25 mouse cellular contexts compared by ENCODE assay signal in genomic region chr11:101966965-101967614, GRCm38 (mm10). TPM values are rescaled to one million over a fixed set of nuclear protein-coding genes. Genes with fewer than 3 reads are reported as not detected.
A peak's percentile ranks its signal among the peaks of the same experiment; 100 is the strongest.
DNase-seq lines count a peak whose midpoint lies in the region; ATAC-seq and TF ChIP-seq lines count a peak whose summit lies in the region.
"Had no signal": no experiment of that assay in that cellular context is flagged by ENCODE, and none has a peak within 500 bp of the region (broad histone marks: within the 10 kb centered on the region; RNA-seq: fewer than 3 reads in every experiment).

Gene Sost (minus strand): TSS chr11:101967015.

- peak within 1 kb of the TSS; percentile 93 for H3K4me2 ChIP-seq in heart, embryonic 12.5 days
- no peak within 1 kb of the TSS for H3K4me2 ChIP-seq in hindbrain, embryonic 15.5 days
- no peak within 1 kb of the TSS for H3K4me2 ChIP-seq in hindbrain, embryonic 16.5 days (ENCODE audit: low read length)
- H3K4me2 ChIP-seq: midbrain, embryonic 15.5 days; neural tube, embryonic 15.5 days had no signal

- no peak for TF ChIP-seq CTCF in lung, adult 2 months (IDR thresholded peaks at IDR 0.05; ENCODE audit: insufficient read depth, low read length)

- TF ChIP-seq POLR2A in lung, adult 2 months (IDR thresholded peaks at IDR 0.05; ENCODE audit: borderline replicate concordance, extremely low read depth, low read depth, low read length): no peak

- H3K36me3 ChIP-seq in heart, embryonic 12.5 days: peaks cover 4% of the 10 kb centered on the region; the same call in 1 of the 2 replicates
- no peaks in the 10 kb centered on the region for H3K36me3 ChIP-seq in hindbrain, embryonic 15.5 days
- no peaks in the 10 kb centered on the region for H3K36me3 ChIP-seq in hindbrain, embryonic 16.5 days (ENCODE audit: control insufficient read depth, insufficient read depth, low read length)
- H3K36me3 ChIP-seq: midbrain, embryonic 15.5 days; neural tube, embryonic 15.5 days had no signal

- peak within 1 kb of the TSS; percentile 7; the same call in 1 of the 2 replicates for H3K27ac ChIP-seq in heart, embryonic 12.5 days (ENCODE audit: poor library complexity, severe bottlenecking)
- H3K27ac ChIP-seq in hindbrain, embryonic 15.5 days (replicated peaks): no peak within 1 kb of the TSS
- H3K27ac ChIP-seq in hindbrain, embryonic 16.5 days (ENCODE audit: low read depth, low read length): no peak within 1 kb of the TSS
- H3K27ac ChIP-seq: gastrocnemius, adult 2 months; hindbrain, postnatal 0 days; liver, embryonic 14.5 days; midbrain, embryonic 15.5 days; neural tube, embryonic 15.5 days had no signal

- no peak for DNase-seq in heart, postnatal 14 days
- DNase-seq in ES-CJ7 (ENCODE audit: low read depth, low spot score) (peak; percentile 41), ZHBTc4 (ENCODE audit: low read depth, low spot score) (peak; percentile 45)
- no peak for DNase-seq in lung, adult 2 months
- no peak for DNase-seq in gastrocnemius, adult 18-20 months (ENCODE audit: low spot score)
- DNase-seq: adrenal gland, postnatal 10 days; B cell, adult 2 months; cerebellum, adult 9-11 months; forebrain, postnatal 0 days; gastrocnemius, adult 2 months; thymus, postnatal 25 days had no signal

- WGBS in heart, embryonic 12.5 days: 20% methylated on average over 10 of the region's 10 CpGs
- 17% methylated on average over 10 of the region's 10 CpGs for WGBS in hindbrain, embryonic 15.5 days
- WGBS in hindbrain, embryonic 16.5 days: 27% methylated on average over 10 of the region's 10 CpGs
- 47% methylated on average over 10 of the region's 10 CpGs for WGBS in lung, adult 2 months

- H3K4me3 ChIP-seq in heart, embryonic 12.5 days: peak within 1 kb of the TSS; percentile 16; the same call in 1 of the 2 replicates
- no peak within 1 kb of the TSS for H3K4me3 ChIP-seq in hindbrain, embryonic 15.5 days
- no peak within 1 kb of the TSS for H3K4me3 ChIP-seq in hindbrain, embryonic 16.5 days (ENCODE audit: low read length)
- no peak within 1 kb of the TSS for H3K4me3 ChIP-seq in lung, adult 2 months (replicated peaks; ENCODE audit: extremely low read depth, low read depth, low read length)
- H3K4me3 ChIP-seq: gastrocnemius, adult 2 months; midbrain, embryonic 15.5 days; neural tube, embryonic 15.5 days had no signal

- intact Hi-C loops in heart, postnatal 14 days (cut with DNase I): loop anchor here (5.0 kb wide), 1 partner anchor 155 kb away; no protein-coding TSS in a partner anchor

- peaks cover 57% of the 10 kb centered on the region for H3K27me3 ChIP-seq in heart, embryonic 12.5 days (replicated peaks)
- H3K27me3 ChIP-seq in hindbrain, embryonic 15.5 days: peaks cover 37% of the 10 kb centered on the region
- H3K27me3 ChIP-seq in hindbrain, embryonic 16.5 days (replicated peaks; ENCODE audit: control insufficient read depth, insufficient read depth, low read length): peaks cover 26% of the 10 kb centered on the region

- H3K9ac ChIP-seq in heart, embryonic 12.5 days: peak within 1 kb of the TSS; percentile 34; the same call in 1 of the 2 replicates
- no peak within 1 kb of the TSS for H3K9ac ChIP-seq in hindbrain, embryonic 15.5 days
- H3K9ac ChIP-seq in hindbrain, embryonic 16.5 days (ENCODE audit: low read depth, low read length): no peak within 1 kb of the TSS
- H3K9ac ChIP-seq: forebrain, postnatal 0 days; liver, embryonic 14.5 days; midbrain, embryonic 15.5 days; neural tube, embryonic 15.5 days had no signal

- peaks cover 51% of the 10 kb centered on the region for H3K4me1 ChIP-seq in heart, embryonic 12.5 days (replicated peaks)
- H3K4me1 ChIP-seq in hindbrain, embryonic 15.5 days (replicated peaks): peaks cover 26% of the 10 kb centered on the region
- peaks cover 11% of the 10 kb centered on the region for H3K4me1 ChIP-seq in hindbrain, embryonic 16.5 days (ENCODE audit: control insufficient read depth, insufficient read depth, low read depth, low read length)
- peaks cover 4% of the 10 kb centered on the region; the same call in 1 of the 2 replicates for H3K4me1 ChIP-seq in lung, adult 2 months (ENCODE audit: control insufficient read depth, insufficient read depth, low read length)

- no peaks in the 10 kb centered on the region for H3K9me3 ChIP-seq in heart, embryonic 12.5 days (replicated peaks)
- H3K9me3 ChIP-seq in hindbrain, embryonic 15.5 days: no peaks in the 10 kb centered on the region
- no peaks in the 10 kb centered on the region for H3K9me3 ChIP-seq in hindbrain, embryonic 16.5 days (ENCODE audit: control insufficient read depth, low read length)
- H3K9me3 ChIP-seq: midbrain, embryonic 15.5 days; neural tube, embryonic 15.5 days had no signal

- ATAC-seq in heart, embryonic 12.5 days (ENCODE audit: insufficient number of reproducible peaks, low FRiP score): no peak
- 0 out of 2 replicates have a peak, but pooled peaks have one; percentile 13 for ATAC-seq in hindbrain, embryonic 15.5 days (ENCODE audit: low FRiP score, low read depth)
- ATAC-seq in hindbrain, embryonic 16.5 days: no peak
- ATAC-seq: activated CD4-positive, CD25-positive, alpha-beta regulatory T cell, adult 4 months; forebrain, postnatal 0 days; hindbrain, postnatal 0 days; intestine, postnatal 0 days; lung, postnatal 0 days; midbrain, embryonic 15.5 days had no signal

RNA-seq across cellular contexts. Expression of gene Sost, which starts in this region (rescaled TPM):
- 0.77 and 1.6 TPM in 2 replicates for polyA plus RNA-seq in heart, embryonic 12.5 days (2016; fragmentation: Nextera tagmentation; extraction: Ambion mirVana)
- 1 to 10 TPM in 1 of 2 experiments, under 1 TPM in 1; 0.68 to 1.3 TPM for total RNA-seq in heart, postnatal 14 days (2021)
- polyA plus RNA-seq in hindbrain, embryonic 15.5 days (2015; fragmentation: Nextera tagmentation; extraction: Ambion mirVana): 0.06 and 0.09 TPM in 2 replicates
- 0.10 and 0.12 TPM in 2 replicates for polyA plus RNA-seq in hindbrain, embryonic 16.5 days (2015; fragmentation: Nextera tagmentation; extraction: Ambion mirVana)
- polyA plus RNA-seq in lung, adult 2 months (2012; rRNA removed): 2.0 and 2.2 TPM in 2 replicates
- total RNA-seq in gastrocnemius, adult 18-20 months (2021): not detected
- total RNA-seq: forebrain, postnatal 0 days; gastrocnemius, adult 2 months; granulocyte monocyte progenitor cell, adult 5-6 weeks; hindbrain, postnatal 0 days; layer of hippocampus, postnatal 14 days had no signal
- polyA plus RNA-seq: activated CD4-positive, CD25-positive, alpha-beta regulatory T cell, adult 4 months; embryonic facial prominence, embryonic 14.5 days; forebrain, postnatal 0 days; intestine, postnatal 0 days; large intestine, adult 2 months; lung, postnatal 0 days; midbrain, embryonic 15.5 days had no signal

Comparison
In these comparisons a context has a peak if more than half of its experiments do, and no peak if none do; other contexts are left out.
1. Peak in ATAC-seq in hindbrain, embryonic 15.5 days; RNA of the gene not detected or under 1 TPM.
2. DNase-seq: peak in ES-CJ7 (single experiment) and ZHBTc4 (single experiment); none in heart, postnatal 14 days (0 of 2), lung, adult 2 months (single experiment) and gastrocnemius, adult 18-20 months (single experiment).